Mouse (Mus musculus) skeletal muscle tissue, postnatal 0 days (tissue): ENCODE data around the gene Polr2e. TPM values are rescaled to one million over a fixed set of nuclear protein-coding genes. Genes with fewer than 3 reads are reported as not detected.

ENCODE experiments used
- polyA plus RNA-seq: library from polyadenylated mRNA; unstranded; fragments of >200 nt; fragmentation: Nextera tagmentation; extraction: Ambion mirVana; gene quantifications from 2 replicates; pipeline ENCODE4 v1.2.1, GENCODE M21; 2015

The Polr2e gene
- polyA plus RNA-seq: 132 and 134 TPM in 2 replicates

DNA sequence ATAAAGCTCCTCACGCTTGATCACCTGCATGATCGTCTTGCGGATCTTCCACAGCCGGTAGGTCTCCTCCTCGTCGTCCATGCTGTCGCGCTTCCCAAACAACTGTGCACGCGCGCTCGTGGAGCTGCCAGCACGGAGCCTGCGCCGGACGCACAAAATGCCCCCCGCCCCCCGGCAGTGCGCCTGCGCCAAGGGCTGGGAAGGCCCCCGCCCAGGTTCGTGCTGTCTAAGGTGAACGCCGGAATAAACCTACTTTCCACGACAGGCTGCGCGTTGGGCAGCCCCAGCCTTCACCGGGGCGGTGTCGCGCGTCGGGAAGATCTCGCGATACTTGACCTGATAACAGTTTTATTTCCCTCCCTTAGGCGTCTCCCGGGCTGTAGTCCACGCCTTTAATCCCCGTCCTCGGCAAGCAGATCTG lies at the start of gene Polr2e:
Gene Polr2e, minus strand, starts transcription at position 237 of the 421 bp plus-strand sequence.

GRCm38 (mm10) chr10:80047041-80047565 lies 7.5 kb upstream of the Polr2e start, which contains the start of gene Gpx4:
Gene Gpx4, plus strand, starts transcription at chr10:80047166.

GRCm38 (mm10) chr10:80016511-80016910 lies 23.1 kb downstream of the Polr2e start, which contains the start of gene Arhgap45:
Gene Arhgap45, plus strand, starts transcription at chr10:80016653.

GRCm38 (mm10) chr10:79996272-79997033 lies 43.1 kb downstream of the Polr2e start, which contains the start of gene Abca7:
Gene Abca7, plus strand, starts transcription at chr10:79996494.

GRCm38 (mm10) chr10:79988506-79989271 lies 50.9 kb downstream of the Polr2e start, which contains the start of gene Cnn2:
Gene Cnn2, plus strand, starts transcription at chr10:79988584.

Other genes starting within 250 kb of the Polr2e start
- not detected in 2 replicates for gene Prss57, start 248.8 kb downstream of the Polr2e start, polyA plus RNA-seq
- 22.3 and 27.1 TPM in 2 replicates for gene Palm, start 246.2 kb downstream of the Polr2e start, polyA plus RNA-seq
- gene Misp, start 218.8 kb downstream of the Polr2e start, polyA plus RNA-seq: not detected in 2 replicates
- 49.8 and 68.7 TPM in 2 replicates for gene Ptbp1, start 185.4 kb downstream of the Polr2e start, polyA plus RNA-seq
- gene Prtn3, start 165.3 kb downstream of the Polr2e start, polyA plus RNA-seq: 0.76 and 0.79 TPM in 2 replicates
- gene Plppr3, start 165.2 kb downstream of the Polr2e start, polyA plus RNA-seq: 1.9 TPM in 2 replicates
- gene Elane, start 153.5 kb downstream of the Polr2e start, polyA plus RNA-seq: 0.24 and 1.7 TPM in 2 replicates
- gene Cfd, start 148.9 kb downstream of the Polr2e start, polyA plus RNA-seq: 53.1 and 1,890 TPM in 2 replicates
- 22.4 and 23.7 TPM in 2 replicates for gene Med16, start 130.9 kb downstream of the Polr2e start, polyA plus RNA-seq
- gene Gm26602, start 128.9 kb downstream of the Polr2e start, polyA plus RNA-seq: 15.9 TPM in 1 of 2 replicates, not detected in the other
- 0.36 and 0.54 TPM in 2 replicates for gene Kiss1r, start 122.8 kb downstream of the Polr2e start, polyA plus RNA-seq
- gene R3hdm4, start 118.6 kb downstream of the Polr2e start, polyA plus RNA-seq: 89.9 and 90.5 TPM in 2 replicates
- gene Arid3a, start 112.8 kb downstream of the Polr2e start, polyA plus RNA-seq: 0.69 and 2.1 TPM in 2 replicates
- gene Wdr18, start 79.6 kb downstream of the Polr2e start, polyA plus RNA-seq: 55.1 and 61.1 TPM in 2 replicates
- 0.32 and 0.43 TPM in 2 replicates for gene Grin3b, start 69.1 kb downstream of the Polr2e start, polyA plus RNA-seq
- 23.1 and 23.6 TPM in 2 replicates for gene Tmem259, start 55.5 kb downstream of the Polr2e start, polyA plus RNA-seq
- gene Cnn2, start 51.2 kb downstream of the Polr2e start, polyA plus RNA-seq: 44.5 and 55.3 TPM in 2 replicates
- gene Abca7, start 43.3 kb downstream of the Polr2e start, polyA plus RNA-seq: 1.5 TPM in 2 replicates
- 2.7 and 4.2 TPM in 2 replicates for gene Arhgap45, start 23.1 kb downstream of the Polr2e start, polyA plus RNA-seq
- 705 and 782 TPM in 2 replicates for gene Gpx4, start 7.4 kb upstream of the Polr2e start, polyA plus RNA-seq
- gene Sbno2, start 65.8 kb upstream of the Polr2e start, polyA plus RNA-seq: 4.7 and 5.6 TPM in 2 replicates
- 13.9 and 16.6 TPM in 2 replicates for gene Stk11, start 76.0 kb upstream of the Polr2e start, polyA plus RNA-seq
- gene Atp5d, start 98.8 kb upstream of the Polr2e start, polyA plus RNA-seq: 1,084 and 1,218 TPM in 2 replicates
- 0.37 and 0.73 TPM in 2 replicates for gene Cbarp, start 101.0 kb upstream of the Polr2e start, polyA plus RNA-seq
- 6.1 and 8.5 TPM in 2 replicates for gene Midn, start 108.5 kb upstream of the Polr2e start, polyA plus RNA-seq
- gene Cirbp, start 126.2 kb upstream of the Polr2e start, polyA plus RNA-seq: 202 and 207 TPM in 2 replicates
- 4.9 and 6.3 TPM in 2 replicates for gene 1600002K03Rik, start 133.1 kb upstream of the Polr2e start, polyA plus RNA-seq
- 3.7 and 4.3 TPM in 2 replicates for gene Efna2, start 139.7 kb upstream of the Polr2e start, polyA plus RNA-seq
- 44.5 and 52.6 TPM in 2 replicates for gene Mum1, start 186.6 kb upstream of the Polr2e start, polyA plus RNA-seq
- gene Ndufs7, start 209.3 kb upstream of the Polr2e start, polyA plus RNA-seq: 696 and 892 TPM in 2 replicates
- 487 and 520 TPM in 2 replicates for gene Gamt, start 221.2 kb upstream of the Polr2e start, polyA plus RNA-seq
- 25.6 and 28.9 TPM in 2 replicates for gene Dazap1, start 221.7 kb upstream of the Polr2e start, polyA plus RNA-seq